Mouse (Mus musculus): ENCODE results near the gene Knstrn. TPM values are rescaled to one million over a fixed set of nuclear protein-coding genes. Genes with fewer than 3 reads are reported as not detected.

Gene Knstrn
- polyA plus RNA-seq, 1 experiment from 2014 or later = 115 TPM

- H3K9me3 ChIP-seq (replicated peaks) = no peaks in the 10 kb centered on the region
- peaks cover 14% of the 10 kb centered on the region for H3K4me1 ChIP-seq (replicated peaks)
- peak overlapping the region; percentile 58 for H3K4me2 ChIP-seq
- peaks cover 71% of the 10 kb centered on the region for H3K27me3 ChIP-seq (replicated peaks)
- no peaks in the 10 kb centered on the region for H3K36me3 ChIP-seq
- peak overlapping the region; percentile 33 for H3K27ac ChIP-seq (ENCODE audit: poor library complexity, severe bottlenecking)
- peak overlapping the region; percentile 22 for H3K4me3 ChIP-seq
- 0 out of 2 replicates have a peak overlapping the region, but pooled peaks have one; percentile 39 for H3K9ac ChIP-seq
- ATAC-seq (ENCODE audit: insufficient number of reproducible peaks, low FRiP score) = peak; percentile 92
- 16% methylated on average over 14 of the region's 14 CpGs for WGBS
Observed at GRCm38 (mm10) chr2:118887845-118888548, 74.2 kb downstream of the Knstrn start.

- no peak overlapping the region for H3K4me3 ChIP-seq
- no peak for ATAC-seq (ENCODE audit: insufficient number of reproducible peaks, low FRiP score)
- WGBS = 84% methylated on average over 4 of the region's 4 CpGs
- peaks cover 77% of the 10 kb centered on the region for H3K27me3 ChIP-seq (replicated peaks)
- no peak overlapping the region for H3K9ac ChIP-seq
- H3K9me3 ChIP-seq (replicated peaks) = no peaks in the 10 kb centered on the region
- peaks cover 12% of the 10 kb centered on the region for H3K4me1 ChIP-seq (replicated peaks)
- H3K4me2 ChIP-seq = no peak overlapping the region
- H3K36me3 ChIP-seq = no peaks in the 10 kb centered on the region
- no peak overlapping the region for H3K27ac ChIP-seq (ENCODE audit: poor library complexity, severe bottlenecking)
Observed at GRCm38 (mm10) chr2:118891173-118891572, 77.4 kb downstream of the Knstrn start.

GRCm38 (mm10) chr2:118895990-118896913 is 82.4 kb downstream of the Knstrn start:
- Histone ChIP-seq H3K4me3 (peak overlapping the region; percentile 55), H3K9me3 (replicated peaks) (no peaks in the 10 kb centered on the region), H3K27ac (ENCODE audit: poor library complexity, severe bottlenecking) (no peak overlapping the region), H3K9ac (peak overlapping the region; percentile 57), H3K36me3 (no peaks in the 10 kb centered on the region), H3K4me2 (peak overlapping the region; percentile 92), H3K4me1 (replicated peaks) (peaks cover 29% of the 10 kb centered on the region), H3K27me3 (replicated peaks) (peaks cover 89% of the 10 kb centered on the region)
- ATAC-seq (ENCODE audit: insufficient number of reproducible peaks, low FRiP score) = no peak
- 1% methylated on average over 38 of the region's 38 CpGs for WGBS

DNA sequence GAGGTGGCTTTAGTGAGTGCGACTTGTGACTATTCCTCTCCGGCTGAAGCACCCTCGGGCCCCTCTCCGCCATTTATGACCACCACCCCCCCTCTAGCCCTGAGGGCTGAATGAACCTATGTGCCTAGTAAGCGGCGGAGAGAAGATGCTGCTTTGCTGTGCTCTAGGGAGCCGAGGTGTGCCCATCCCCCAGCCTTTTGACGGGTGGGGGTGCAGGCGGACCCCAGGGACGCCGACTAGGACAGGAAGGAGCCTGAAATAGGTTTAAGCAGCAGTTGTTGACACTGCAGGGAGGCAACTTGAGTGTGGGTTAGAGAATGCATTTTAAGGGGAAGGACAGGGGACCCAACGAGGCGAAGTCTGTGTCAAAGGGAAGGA is 83.1 kb downstream of the Knstrn start:
- H3K36me3 ChIP-seq = no peaks in the 10 kb centered on the region
- no peaks in the 10 kb centered on the region for H3K9me3 ChIP-seq (replicated peaks)
- no peak for ATAC-seq (ENCODE audit: insufficient number of reproducible peaks, low FRiP score)
- H3K27ac ChIP-seq (ENCODE audit: poor library complexity, severe bottlenecking) = no peak overlapping the region
- H3K9ac ChIP-seq = peak overlapping the region; percentile 57
- peaks cover 83% of the 10 kb centered on the region for H3K27me3 ChIP-seq (replicated peaks)
- H3K4me1 ChIP-seq (replicated peaks) = peaks cover 29% of the 10 kb centered on the region
- under 1% methylated on average over 13 of the region's 13 CpGs for WGBS
- peak overlapping the region; percentile 55 for H3K4me3 ChIP-seq
- H3K4me2 ChIP-seq = peak overlapping the region; percentile 92

- Histone ChIP-seq H3K4me3 (peak overlapping the region; percentile 55), H3K36me3 (no peaks in the 10 kb centered on the region), H3K9me3 (replicated peaks) (no peaks in the 10 kb centered on the region), H3K27ac (ENCODE audit: poor library complexity, severe bottlenecking) (no peak overlapping the region), H3K4me2 (peak overlapping the region; percentile 92), H3K27me3 (replicated peaks) (peaks cover 78% of the 10 kb centered on the region), H3K9ac (no peak overlapping the region), H3K4me1 (replicated peaks) (peaks cover 29% of the 10 kb centered on the region)
- no peak for ATAC-seq (ENCODE audit: insufficient number of reproducible peaks, low FRiP score)
- WGBS = 3% methylated on average over 7 of the region's 7 CpGs
Observed at GRCm38 (mm10) chr2:118897392-118897791, 83.6 kb downstream of the Knstrn start.

GRCm38 (mm10) chr2:118897808-118898207 is 84.0 kb downstream of the Knstrn start:
- no peak for ATAC-seq (ENCODE audit: insufficient number of reproducible peaks, low FRiP score)
- Histone ChIP-seq H3K4me1 (replicated peaks) (peaks cover 31% of the 10 kb centered on the region), H3K27me3 (replicated peaks) (peaks cover 74% of the 10 kb centered on the region), H3K36me3 (no peaks in the 10 kb centered on the region), H3K9ac (no peak overlapping the region), H3K9me3 (replicated peaks) (no peaks in the 10 kb centered on the region), H3K27ac (ENCODE audit: poor library complexity, severe bottlenecking) (no peak overlapping the region), H3K4me2 (peak overlapping the region; percentile 12; the same call in 1 of the 2 replicates), H3K4me3 (0 out of 2 replicates have a peak overlapping the region, but pooled peaks have one; percentile 3)
- WGBS = under 1% methylated on average over 11 of the region's 11 CpGs

DNA sequence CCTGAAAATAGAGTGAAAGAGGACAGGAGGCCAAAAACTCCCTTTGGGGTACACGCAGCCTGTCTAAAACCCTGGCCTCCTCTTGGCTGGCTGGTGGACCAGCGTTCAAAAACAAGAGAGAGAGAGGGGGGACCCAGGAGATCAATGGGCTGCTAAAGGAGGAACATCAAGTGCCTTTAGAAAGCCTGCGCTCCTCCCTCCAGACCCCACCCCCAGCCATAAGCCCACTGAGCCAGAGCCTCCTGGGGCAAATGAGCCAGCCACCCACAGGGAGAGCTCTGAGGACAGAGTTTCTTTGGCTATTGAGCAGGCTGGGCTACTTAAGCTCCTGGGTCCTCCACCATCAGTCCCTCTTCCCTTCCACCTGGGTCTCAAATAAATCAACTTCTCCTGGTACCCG is 85.0 kb downstream of the Knstrn start:
- Histone ChIP-seq H3K36me3 (no peaks in the 10 kb centered on the region), H3K9ac (no peak overlapping the region), H3K27me3 (replicated peaks) (peaks cover 66% of the 10 kb centered on the region), H3K4me2 (no peak overlapping the region), H3K4me1 (replicated peaks) (peaks cover 40% of the 10 kb centered on the region), H3K27ac (ENCODE audit: poor library complexity, severe bottlenecking) (no peak overlapping the region), H3K4me3 (no peak overlapping the region), H3K9me3 (replicated peaks) (no peaks in the 10 kb centered on the region)
- ATAC-seq (ENCODE audit: insufficient number of reproducible peaks, low FRiP score) = no peak
- WGBS = 10% methylated on average over 4 of the region's 4 CpGs

GRCm38 (mm10) chr2:118899306-118899705 is 85.5 kb downstream of the Knstrn start:
- no peak for ATAC-seq (ENCODE audit: insufficient number of reproducible peaks, low FRiP score)
- Histone ChIP-seq H3K9me3 (replicated peaks) (no peaks in the 10 kb centered on the region), H3K4me3 (no peak overlapping the region), H3K27me3 (replicated peaks) (peaks cover 60% of the 10 kb centered on the region), H3K36me3 (no peaks in the 10 kb centered on the region), H3K9ac (no peak overlapping the region), H3K27ac (ENCODE audit: poor library complexity, severe bottlenecking) (no peak overlapping the region), H3K4me2 (no peak overlapping the region), H3K4me1 (replicated peaks) (peaks cover 46% of the 10 kb centered on the region)
- WGBS = 12% methylated on average over 7 of the region's 7 CpGs

- peaks cover 51% of the 10 kb centered on the region for H3K27me3 ChIP-seq (replicated peaks)
- ATAC-seq (ENCODE audit: insufficient number of reproducible peaks, low FRiP score) = no peak
- H3K4me3 ChIP-seq = peak within 1 kb of the TSS; percentile 90
- 0% methylated on average over 32 of the region's 32 CpGs for WGBS
- no peaks in the 10 kb centered on the region for H3K9me3 ChIP-seq (replicated peaks)
- peak within 1 kb of the TSS; percentile 90 for H3K9ac ChIP-seq
- peaks cover 51% of the 10 kb centered on the region for H3K4me1 ChIP-seq (replicated peaks)
- no peak within 1 kb of the TSS for H3K27ac ChIP-seq (ENCODE audit: poor library complexity, severe bottlenecking)
- H3K36me3 ChIP-seq = no peaks in the 10 kb centered on the region
- peak within 1 kb of the TSS; percentile 97 for H3K4me2 ChIP-seq
Observed at GRCm38 (mm10) chr2:118899981-118900825, 86.4 kb downstream of the Knstrn start, which contains the start of gene Bahd1. Bahd1 (plus strand) TSS chr2:118900377.

DNA sequence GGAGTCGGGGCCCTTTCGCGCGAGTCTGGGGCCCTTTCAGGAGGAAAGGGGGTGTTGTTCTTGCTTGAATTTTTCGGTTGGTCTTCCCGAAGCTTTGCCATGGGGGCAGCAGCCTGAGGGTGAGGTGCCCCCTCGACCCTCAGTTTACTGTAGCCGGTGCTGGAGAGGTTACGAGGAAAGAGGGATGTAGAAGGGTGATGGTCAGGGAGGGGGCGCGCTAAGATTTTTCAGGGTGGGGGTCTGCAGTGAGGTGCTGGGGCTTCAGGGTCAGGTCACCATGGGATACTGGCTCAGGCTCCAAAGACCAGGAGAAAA is 87.0 kb downstream of the Knstrn start:
- Histone ChIP-seq H3K36me3 (no peaks in the 10 kb centered on the region), H3K4me3 (peak overlapping the region; percentile 90), H3K4me2 (peak overlapping the region; percentile 97), H3K9ac (peak overlapping the region; percentile 59), H3K9me3 (replicated peaks) (no peaks in the 10 kb centered on the region), H3K27me3 (replicated peaks) (peaks cover 46% of the 10 kb centered on the region), H3K27ac (ENCODE audit: poor library complexity, severe bottlenecking) (no peak overlapping the region), H3K4me1 (replicated peaks) (peaks cover 51% of the 10 kb centered on the region)
- no peak for ATAC-seq (ENCODE audit: insufficient number of reproducible peaks, low FRiP score)
- 0% methylated on average over 11 of the region's 11 CpGs for WGBS
